Mouse (Mus musculus): ENCODE results near the gene Gm6526.
"Not testable (repeated sequence)": the region's sequence is repeated elsewhere in the genome, so short reads cannot be mapped to it uniquely, and the experiment has no call there.

Gene Gm6526

DNA sequence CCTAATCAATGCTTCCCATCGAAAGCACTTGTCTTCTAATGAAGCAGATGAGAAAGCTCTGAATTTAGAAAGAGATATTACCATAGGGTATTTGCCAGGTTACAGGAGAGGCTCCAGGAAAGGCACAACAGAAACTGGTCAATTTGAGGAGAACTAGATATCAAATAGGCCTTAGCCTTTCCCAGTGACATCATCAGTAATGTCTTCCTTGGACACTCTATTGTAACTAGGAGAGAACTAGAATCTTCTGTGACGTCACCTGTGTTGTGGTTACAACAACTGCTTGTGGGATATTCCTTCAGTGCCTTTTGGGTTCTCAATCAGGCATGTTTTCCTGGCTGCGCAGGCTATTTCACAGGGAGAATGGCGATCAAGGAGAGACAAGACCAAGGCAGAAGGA is at the start of gene Gm6526:
Gm6526 (plus strand) TSS at position 301 of the 400 bp plus-strand sequence.
- in situ Hi-C loops (cut with MboI, MseI): not testable (repeated sequence)

DNA sequence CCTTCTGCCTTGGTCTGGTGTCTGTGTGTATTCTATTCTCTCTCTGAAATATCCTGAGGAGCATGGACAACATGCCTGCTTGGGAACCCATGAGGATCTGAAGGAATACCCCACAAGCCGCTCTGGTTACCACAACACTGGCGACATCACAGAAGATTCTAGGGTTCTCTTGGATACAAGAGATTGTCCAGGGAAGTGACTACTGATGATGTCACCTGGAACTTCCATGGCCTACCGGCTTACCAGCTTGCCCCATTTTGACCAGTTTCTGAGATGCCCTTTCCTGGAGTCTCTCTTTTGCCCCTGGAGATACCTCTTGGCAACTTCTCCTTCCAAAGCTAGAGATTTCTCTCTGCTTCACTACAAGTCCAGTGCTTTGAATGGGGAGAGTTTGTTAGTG is 20.3 kb upstream of the Gm6526 start, which contains the start of gene Gm16506:
Gm16506 (minus strand) TSS at position 101 of the 400 bp plus-strand sequence.
- in situ Hi-C loops (cut with MboI, MseI): not testable (repeated sequence)

DNA sequence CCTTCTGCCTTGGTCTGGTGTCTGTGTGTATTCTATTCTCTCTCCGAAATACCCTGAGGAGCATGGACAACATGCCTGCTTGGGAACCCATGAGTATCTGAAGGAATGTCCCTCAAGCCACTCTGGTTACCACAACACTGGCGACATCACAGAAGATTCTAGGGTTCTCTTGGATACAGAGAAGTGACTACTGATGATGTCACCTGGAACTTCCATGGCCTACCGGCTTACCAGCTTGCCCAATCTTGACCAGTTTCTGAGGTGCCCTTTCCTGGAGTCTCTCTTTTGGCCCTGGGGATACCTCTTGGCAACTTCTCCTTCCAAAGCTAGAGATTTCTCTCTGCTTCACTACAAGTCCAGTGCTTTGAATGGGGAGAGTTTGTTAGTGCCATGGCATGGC is 37.0 kb downstream of the Gm6526 start, which contains the start of gene Gm8180:
Gm8180 (minus strand) TSS at position 101 of the 400 bp plus-strand sequence.
- in situ Hi-C loops (cut with MboI, MseI): loop anchor here (5.0 kb wide), 1 partner anchor 343 kb away; no protein-coding TSS in a partner anchor

GRCm38 (mm10) chr14:43793811-43794210 is 46.1 kb downstream of the Gm6526 start:
- in situ Hi-C loops (cut with MboI, MseI): not testable (repeated sequence)

DNA sequence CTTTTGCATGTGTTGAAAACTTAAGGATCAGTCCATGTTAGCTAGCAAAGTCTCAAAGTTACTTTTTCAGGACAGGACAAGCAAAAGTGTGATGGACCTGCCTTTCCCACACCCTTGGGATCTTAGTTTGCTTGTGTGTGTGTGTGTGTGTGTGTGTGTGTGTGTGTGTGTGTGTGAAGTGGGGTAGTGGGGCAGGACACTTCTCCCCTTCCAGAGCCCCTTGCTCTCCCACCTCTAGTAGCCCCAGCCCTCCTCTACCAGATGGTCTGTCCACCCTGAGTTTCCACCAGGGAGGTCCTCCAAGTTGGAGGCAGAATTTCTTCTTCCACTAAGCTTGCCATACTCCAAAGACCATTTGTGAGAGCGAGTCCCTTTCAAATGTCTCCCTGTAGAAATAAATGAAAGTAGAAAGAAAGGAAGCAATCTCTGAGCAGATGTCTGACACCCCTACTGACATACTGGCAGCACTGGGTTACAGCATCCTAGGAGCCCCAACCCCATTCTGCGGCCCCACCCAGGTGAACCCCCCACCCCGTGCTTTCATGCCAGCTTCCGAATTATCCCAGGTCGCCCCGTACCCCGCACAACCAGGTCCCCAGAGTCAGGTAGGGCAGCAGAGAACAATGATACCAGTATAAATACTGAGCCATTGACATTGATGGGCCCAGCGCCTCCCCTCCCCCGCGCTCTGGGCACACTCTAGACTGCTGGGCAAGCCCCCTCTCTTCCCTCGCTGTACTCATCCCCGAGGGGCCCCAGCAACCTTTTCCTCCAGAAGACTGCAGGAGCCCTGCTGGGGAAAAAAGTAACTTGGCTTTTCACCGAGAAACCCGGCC is 48.6 kb downstream of the Gm6526 start:
- in situ Hi-C loops (cut with MboI, MseI): no loop called here

- in situ Hi-C loops (cut with MboI, MseI): not testable (repeated sequence)
Observed at GRCm38 (mm10) chr14:43796905-43797470, 49.3 kb downstream of the Gm6526 start.

DNA sequence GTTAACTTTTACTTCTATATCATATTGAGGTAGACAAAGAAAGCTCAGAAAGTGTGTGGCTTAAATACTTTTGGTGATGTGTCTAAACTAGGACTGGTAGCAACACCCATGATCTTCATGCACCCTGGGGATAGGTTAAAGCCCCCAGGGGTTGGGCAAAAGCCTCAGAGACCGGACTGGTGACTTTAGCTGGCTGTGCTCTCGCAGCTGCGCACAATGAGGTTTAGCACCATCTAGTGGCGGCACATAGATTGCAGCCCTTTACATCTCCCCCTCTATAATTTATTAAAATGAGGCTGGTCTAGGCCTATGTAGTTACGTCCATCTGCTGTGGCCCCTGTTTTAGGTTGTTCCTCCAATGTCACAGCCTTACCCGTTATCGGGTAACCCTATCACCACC is 56.8 kb downstream of the Gm6526 start:
- in situ Hi-C loops (cut with MboI, MseI): not testable (repeated sequence)

All from regulatory T cell (primary cell).